Mouse (Mus musculus): Measurements from ENCODE around the gene Rtkn.

- TF ChIP-seq MAX (IDR thresholded peaks at IDR 0.05): no peak
- no peak for TF ChIP-seq USF1 (IDR thresholded peaks at IDR 0.05; ENCODE audit: low read depth)
- TF ChIP-seq CTCF (IDR thresholded peaks at IDR 0.05; ENCODE audit: control insufficient read depth, insufficient read depth, insufficient read length): no peak
- no peak for TF ChIP-seq MYOD1 (IDR thresholded peaks at IDR 0.05; ENCODE audit: control insufficient read depth, insufficient read length, low read depth)
- no peak for TF ChIP-seq CEBPB (IDR thresholded peaks at IDR 0.05; ENCODE audit: low read depth)
- no peak for TF ChIP-seq FOSL1 (IDR thresholded peaks at IDR 0.05; ENCODE audit: insufficient read depth, low read length, poor library complexity, severe bottlenecking)
Observed at GRCm38 (mm10) chr6:83145805-83146204, 10.5 kb downstream of the Rtkn start.
